Mouse (Mus musculus): Measurements from ENCODE around the gene Crip3. TPM values are rescaled to one million over a fixed set of nuclear protein-coding genes. Genes with fewer than 3 reads are reported as not detected.

Gene Crip3
- total and polyA plus RNA-seq, 2 experiments = 1.4 TPM; not detected in 1

GRCm38 (mm10) chr17:46394631-46395030 is 34.1 kb upstream of the Crip3 start:
- H3K79me2 ChIP-seq (ENCODE audit: control insufficient read depth, insufficient read depth, low read length) = no peaks in the 10 kb centered on the region
- no peaks in the 10 kb centered on the region for H3K27me3 ChIP-seq (ENCODE audit: control insufficient read depth, insufficient read depth, low read length)
- no peak overlapping the region for H3K4me3 ChIP-seq (ENCODE audit: insufficient read depth, low read depth, low read length)
- no peak overlapping the region for H3K9ac ChIP-seq (ENCODE audit: low read depth, low read length)
- TF ChIP-seq CTCF (IDR thresholded peaks at IDR 0.05; ENCODE audit: low read depth, low read length) (no peak), POLR2A (IDR thresholded peaks at IDR 0.05; ENCODE audit: extremely low read depth, insufficient read depth, low read length) (no peak)
- H3K4me1 ChIP-seq (ENCODE audit: control insufficient read depth, insufficient read depth, low read length) = no peaks in the 10 kb centered on the region
- peaks cover 44% of the 10 kb centered on the region for H3K36me3 ChIP-seq (ENCODE audit: control insufficient read depth, insufficient read depth, low read length)
- H3K27ac ChIP-seq (replicated peaks; ENCODE audit: insufficient read depth, low read depth, low read length) = no peak overlapping the region
- 90% methylated on average over 1 of the region's 1 CpGs for WGBS
- no peak for DNase-seq (ENCODE audit: extremely low read depth, low read depth, low spot score)

DNA sequence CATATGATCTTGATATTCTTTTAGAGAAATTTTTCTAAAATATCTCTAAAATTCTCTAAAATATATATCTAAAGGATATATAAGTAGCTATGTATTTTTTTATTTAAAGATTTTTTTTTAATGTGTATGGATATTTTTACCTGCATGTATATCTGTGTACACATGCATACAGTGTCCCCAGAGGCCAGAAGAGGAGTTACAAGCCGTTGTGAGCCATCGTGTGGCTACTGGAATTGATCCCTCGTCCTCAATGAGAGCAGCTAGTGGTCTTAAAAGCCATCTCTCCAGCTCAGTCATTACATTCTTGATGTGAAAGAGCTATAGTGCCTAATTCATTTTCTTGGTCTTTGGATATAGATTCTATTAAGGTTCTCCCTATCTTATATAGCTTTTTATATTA is 20.2 kb upstream of the Crip3 start:
- Histone ChIP-seq H3K36me3 (ENCODE audit: control insufficient read depth, insufficient read depth, low read length) (peaks cover 66% of the 10 kb centered on the region), H3K9ac (ENCODE audit: low read depth, low read length) (no peak overlapping the region), H3K79me2 (ENCODE audit: control insufficient read depth, insufficient read depth, low read length) (no peaks in the 10 kb centered on the region), H3K4me3 (ENCODE audit: insufficient read depth, low read depth, low read length) (no peak overlapping the region), H3K27ac (replicated peaks; ENCODE audit: insufficient read depth, low read depth, low read length) (no peak overlapping the region), H3K27me3 (ENCODE audit: control insufficient read depth, insufficient read depth, low read length) (no peaks in the 10 kb centered on the region), H3K4me1 (ENCODE audit: control insufficient read depth, insufficient read depth, low read length) (no peaks in the 10 kb centered on the region)
- 45% methylated on average over 3 of the region's 3 CpGs for WGBS
- TF ChIP-seq POLR2A (IDR thresholded peaks at IDR 0.05; ENCODE audit: extremely low read depth, insufficient read depth, low read length) = no peak
- peak; percentile 25; the same call in 1 of the 2 replicates for TF ChIP-seq CTCF (IDR thresholded peaks at IDR 0.05; ENCODE audit: low read depth, low read length)
- no peak for DNase-seq (ENCODE audit: extremely low read depth, low read depth, low spot score)

DNA sequence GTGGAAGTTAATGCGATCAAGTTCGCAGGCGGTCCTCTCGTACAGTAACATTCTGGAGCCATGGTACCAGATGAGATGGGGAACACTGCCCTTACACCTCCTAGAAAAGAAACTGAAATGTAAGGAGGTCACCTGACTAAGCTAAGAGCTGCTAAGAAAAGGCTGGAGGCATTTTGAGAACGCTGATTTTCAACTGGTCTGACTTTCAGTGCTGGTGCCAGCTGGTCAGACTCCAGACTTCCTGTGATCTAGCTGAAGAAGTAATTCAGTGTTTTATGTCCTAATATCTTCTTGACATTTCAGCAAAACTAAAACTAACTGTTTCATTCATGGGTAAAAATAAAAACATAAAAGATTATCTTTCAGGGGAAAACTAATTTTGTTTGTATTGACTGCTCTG is 10.1 kb upstream of the Crip3 start:
- Histone ChIP-seq H3K36me3 (ENCODE audit: control insufficient read depth, insufficient read depth, low read length) (peaks cover 8% of the 10 kb centered on the region), H3K27me3 (ENCODE audit: control insufficient read depth, insufficient read depth, low read length) (no peaks in the 10 kb centered on the region), H3K79me2 (ENCODE audit: control insufficient read depth, insufficient read depth, low read length) (no peaks in the 10 kb centered on the region), H3K4me1 (ENCODE audit: control insufficient read depth, insufficient read depth, low read length) (no peaks in the 10 kb centered on the region), H3K4me3 (ENCODE audit: insufficient read depth, low read depth, low read length) (no peak overlapping the region), H3K9ac (ENCODE audit: low read depth, low read length) (no peak overlapping the region), H3K27ac (replicated peaks; ENCODE audit: insufficient read depth, low read depth, low read length) (no peak overlapping the region)
- 83% methylated on average over 5 of the region's 5 CpGs for WGBS
- no peak for DNase-seq (ENCODE audit: extremely low read depth, low read depth, low spot score)
- TF ChIP-seq CTCF (IDR thresholded peaks at IDR 0.05; ENCODE audit: low read depth, low read length) = no peak
- no peak for TF ChIP-seq POLR2A (IDR thresholded peaks at IDR 0.05; ENCODE audit: extremely low read depth, insufficient read depth, low read length)

DNA sequence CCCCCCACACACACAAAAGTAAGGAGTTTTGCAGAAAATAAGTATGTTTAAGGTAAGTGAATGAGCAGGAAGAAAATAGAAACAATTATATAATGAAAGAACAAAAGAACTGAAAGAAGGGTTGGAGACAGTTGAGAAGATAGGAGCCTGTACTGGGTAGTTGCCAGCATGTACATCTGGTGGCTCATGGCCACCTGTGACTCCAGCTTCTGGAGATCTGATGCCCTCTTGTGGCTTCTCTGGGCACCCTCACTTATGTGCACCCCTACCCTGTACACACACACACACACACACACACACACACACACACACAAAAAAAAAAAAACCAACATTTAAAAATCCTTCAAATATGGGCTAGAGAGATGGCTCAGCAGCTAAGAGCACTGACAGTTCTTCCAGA is 9.0 kb upstream of the Crip3 start:
- Histone ChIP-seq H3K4me1 (ENCODE audit: control insufficient read depth, insufficient read depth, low read length) (no peaks in the 10 kb centered on the region), H3K79me2 (ENCODE audit: control insufficient read depth, insufficient read depth, low read length) (no peaks in the 10 kb centered on the region), H3K27ac (replicated peaks; ENCODE audit: insufficient read depth, low read depth, low read length) (no peak overlapping the region), H3K36me3 (ENCODE audit: control insufficient read depth, insufficient read depth, low read length) (peaks cover 1% of the 10 kb centered on the region; the same call in 1 of the 2 replicates), H3K9ac (ENCODE audit: low read depth, low read length) (no peak overlapping the region), H3K4me3 (ENCODE audit: insufficient read depth, low read depth, low read length) (no peak overlapping the region), H3K27me3 (ENCODE audit: control insufficient read depth, insufficient read depth, low read length) (no peaks in the 10 kb centered on the region)
- DNase-seq (ENCODE audit: extremely low read depth, low read depth, low spot score) = no peak
- TF ChIP-seq POLR2A (IDR thresholded peaks at IDR 0.05; ENCODE audit: extremely low read depth, insufficient read depth, low read length) = no peak
- TF ChIP-seq CTCF (IDR thresholded peaks at IDR 0.05; ENCODE audit: low read depth, low read length) = 0 out of 2 replicates have a peak, but pooled peaks have one; percentile 10

GRCm38 (mm10) chr17:46426496-46426895 is 2.2 kb upstream of the Crip3 start:
- peak; percentile 77 for DNase-seq (ENCODE audit: extremely low read depth, low read depth, low spot score)
- no peak for TF ChIP-seq CTCF (IDR thresholded peaks at IDR 0.05; ENCODE audit: low read depth, low read length)
- TF ChIP-seq POLR2A (IDR thresholded peaks at IDR 0.05; ENCODE audit: extremely low read depth, insufficient read depth, low read length) = no peak
- no peak overlapping the region for H3K4me3 ChIP-seq (ENCODE audit: insufficient read depth, low read depth, low read length)
- H3K9ac ChIP-seq (ENCODE audit: low read depth, low read length) = no peak overlapping the region
- H3K27ac ChIP-seq (replicated peaks; ENCODE audit: insufficient read depth, low read depth, low read length) = peak overlapping the region; percentile 34
- no peaks in the 10 kb centered on the region for H3K79me2 ChIP-seq (ENCODE audit: control insufficient read depth, insufficient read depth, low read length)
- peaks cover 6% of the 10 kb centered on the region for H3K4me1 ChIP-seq (ENCODE audit: control insufficient read depth, insufficient read depth, low read length)
- no peaks in the 10 kb centered on the region for H3K27me3 ChIP-seq (ENCODE audit: control insufficient read depth, insufficient read depth, low read length)
- H3K36me3 ChIP-seq (ENCODE audit: control insufficient read depth, insufficient read depth, low read length) = no peaks in the 10 kb centered on the region

DNA sequence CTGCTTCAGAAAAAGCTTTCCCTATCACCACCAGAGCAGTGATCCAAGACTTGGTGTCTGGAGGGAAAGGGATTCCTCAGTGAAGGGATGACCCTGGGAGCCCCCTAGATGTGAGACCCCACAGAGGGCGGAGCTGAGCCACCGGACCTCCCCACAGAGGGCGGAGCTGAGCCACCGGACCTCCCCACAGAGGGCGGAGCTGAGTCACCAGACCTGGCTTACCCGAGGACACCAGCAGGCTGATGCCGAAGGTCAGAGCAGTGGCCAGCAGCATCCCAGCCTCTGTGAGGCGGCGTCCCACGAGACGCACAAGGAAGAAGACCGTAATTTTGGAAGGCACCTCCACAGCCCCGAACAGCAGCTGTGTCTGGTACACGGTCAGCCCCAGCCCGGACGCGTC is 4.9 kb downstream of the Crip3 start:
- no peak overlapping the region for H3K4me3 ChIP-seq (ENCODE audit: insufficient read depth, low read depth, low read length)
- TF ChIP-seq POLR2A (IDR thresholded peaks at IDR 0.05; ENCODE audit: extremely low read depth, insufficient read depth, low read length) = no peak
- TF ChIP-seq CTCF (IDR thresholded peaks at IDR 0.05; ENCODE audit: low read depth, low read length) = no peak
- no peak overlapping the region for H3K27ac ChIP-seq (replicated peaks; ENCODE audit: insufficient read depth, low read depth, low read length)
- H3K36me3 ChIP-seq (ENCODE audit: control insufficient read depth, insufficient read depth, low read length) = no peaks in the 10 kb centered on the region
- no peaks in the 10 kb centered on the region for H3K27me3 ChIP-seq (ENCODE audit: control insufficient read depth, insufficient read depth, low read length)
- DNase-seq (ENCODE audit: extremely low read depth, low read depth, low spot score) = no peak
- no peaks in the 10 kb centered on the region for H3K79me2 ChIP-seq (ENCODE audit: control insufficient read depth, insufficient read depth, low read length)
- H3K9ac ChIP-seq (ENCODE audit: low read depth, low read length) = no peak overlapping the region
- H3K4me1 ChIP-seq (ENCODE audit: control insufficient read depth, insufficient read depth, low read length) = peaks cover 12% of the 10 kb centered on the region
- WGBS = 19% methylated on average over 17 of the region's 17 CpGs
